Mouse (Mus musculus): ENCODE results near the gene D11Wsu47e.

Gene D11Wsu47e

GRCm38 (mm10) chr11:113735151-113735550 lies 50.9 kb downstream of the D11Wsu47e start:
- DNase-seq (ENCODE audit: low spot score), result no peak

- DNase-seq (ENCODE audit: low spot score), result no peak
Observed at GRCm38 (mm10) chr11:113736848-113737552, 52.8 kb downstream of the D11Wsu47e start.

- DNase-seq (ENCODE audit: low spot score), result no peak
Observed at GRCm38 (mm10) chr11:113737553-113737854, 53.3 kb downstream of the D11Wsu47e start.

GRCm38 (mm10) chr11:113737912-113738311 lies 53.7 kb downstream of the D11Wsu47e start:
- no peak for DNase-seq (ENCODE audit: low spot score)

- no peak for DNase-seq (ENCODE audit: low spot score)
Observed at GRCm38 (mm10) chr11:113739213-113739612, 55.0 kb downstream of the D11Wsu47e start.

GRCm38 (mm10) chr11:113740100-113740499 lies 55.9 kb downstream of the D11Wsu47e start:
- DNase-seq (ENCODE audit: low spot score), result no peak

- no peak for DNase-seq (ENCODE audit: low spot score)
Observed at GRCm38 (mm10) chr11:113742998-113743397, 58.8 kb downstream of the D11Wsu47e start.

Measured in ovary, postnatal 14 days (tissue).